Mouse (Mus musculus) spleen, postnatal 10 days (tissue): ENCODE measurements around the gene Klhdc4.

ENCODE experiments used
- DNase-seq, 2 experiments: peaks; one replicate each; pipeline ENCODE4 v3.0.0; 2021 to 2022; ENCODE audit warnings: low spot score in 2 of 2

Gene Klhdc4

GRCm38 (mm10) chr8:121758470-121758869, 70.9 kb downstream of the Klhdc4 start:
- DNase-seq, result no peak

- DNase-seq, result peak; percentile 60 to 85
These were observed 78.0 kb downstream of the Klhdc4 start for GRCm38 (mm10) chr8:121751407-121751806.

- no peak for DNase-seq
These were observed 78.9 kb downstream of the Klhdc4 start for GRCm38 (mm10) chr8:121750512-121750911.

GRCm38 (mm10) chr8:121749501-121749900, 79.9 kb downstream of the Klhdc4 start:
- no peak for DNase-seq
